Mouse (Mus musculus) midbrain, embryonic 10.5 days (tissue): ENCODE results near the gene Bclaf3. TPM values are rescaled to one million over a fixed set of nuclear protein-coding genes. Genes with fewer than 3 reads are reported as not detected.
A peak's percentile ranks its signal among the peaks of the same experiment; 100 is the strongest.
"Not testable (repeated sequence)": the region's sequence is repeated elsewhere in the genome, so short reads cannot be mapped to it uniquely, and the experiment has no call there.

Experiments
- DNase-seq: peaks from one replicate; pipeline ENCODE4 v3.0.0-alpha.2; 2017; ENCODE audit warnings: low spot score
- H3K27ac ChIP-seq: fragments of 300-500 bp; sonication (generic); replicated peaks from 2 replicates; pipeline ENCODE4 v1.5.1; 2016; ENCODE audit warnings: mild to moderate bottlenecking
- H3K27me3 ChIP-seq: fragments of 300-500 bp; sonication (generic); 2 replicates; pipeline ENCODE4 v1.6.1; 2016; ENCODE audit warnings: low read depth, mild to moderate bottlenecking; ENCODE audit not compliant: poor library complexity, severe bottlenecking
- H3K36me3 ChIP-seq: fragments of 300-500 bp; sonication (generic); 2 replicates; pipeline ENCODE4 v1.6.1; 2016; ENCODE audit warnings: mild to moderate bottlenecking, moderate library complexity
- H3K4me1 ChIP-seq: fragments of 300-500 bp; sonication (generic); 2 replicates; pipeline ENCODE4 v1.6.1; 2016
- H3K4me3 ChIP-seq: fragments of 300-500 bp; sonication (generic); 2 replicates; pipeline ENCODE4 v1.5.1; 2016; ENCODE audit warnings: mild to moderate bottlenecking, moderate library complexity
- H3K9me3 ChIP-seq: fragments of 300-500 bp; sonication (generic); replicated peaks from 2 replicates; pipeline ENCODE4 v1.6.1; 2016; ENCODE audit warnings: mild to moderate bottlenecking
- WGBS: fragments of 180-500 bp; shearing (Covaris S2); methylation state at CpG from one replicate; pipeline ENCODE4 v1.1.7; 2016; 5-methylcytosine and 5-hydroxymethylcytosine counted together
- polyA plus RNA-seq: library from polyadenylated mRNA; unstranded; fragments of >200 nt; fragmentation: Nextera tagmentation; extraction: Ambion mirVana; gene quantifications from 2 replicates; pipeline ENCODE4 v1.2.1, GENCODE M21; 2016

Bclaf3 gene
- polyA plus RNA-seq, 1 experiment from 2014 or later, result 23.2 TPM

GRCm38 (mm10) chrX:159532811-159533462 lies 6.4 kb downstream of the Bclaf3 start:
- Histone ChIP-seq H3K27ac (peak overlapping the region; percentile 91), H3K4me3 (peak overlapping the region; percentile 71), H3K4me1 (peaks cover 4% of the 10 kb centered on the region; the same call in 1 of the 2 replicates), H3K27me3 (peaks cover 40% of the 10 kb centered on the region), H3K9me3 (no peaks in the 10 kb centered on the region), H3K36me3 (no peaks in the 10 kb centered on the region)
- DNase-seq, result peak; percentile 31
- 20% methylated on average over 48 of the region's 56 CpGs for WGBS

GRCm38 (mm10) chrX:159541936-159542335 lies 15.4 kb downstream of the Bclaf3 start:
- Histone ChIP-seq H3K36me3 (peaks cover 11% of the 10 kb centered on the region), H3K27ac (no peak overlapping the region), H3K4me3 (no peak overlapping the region), H3K9me3 (0 out of 2 replicates have a peak, but pooled peaks cover 3% of the 10 kb centered on the region), H3K4me1 (no peaks in the 10 kb centered on the region), H3K27me3 (peaks cover 48% of the 10 kb centered on the region)
- DNase-seq, result no peak
- WGBS, result 89% methylated on average over 18 of the region's 18 CpGs

- H3K9me3 ChIP-seq, result no peaks in the 10 kb centered on the region
- no peak for DNase-seq
These were observed 20.6 kb downstream of the Bclaf3 start for GRCm38 (mm10) chrX:159547093-159547492.

GRCm38 (mm10) chrX:159584738-159585137 lies 58.2 kb downstream of the Bclaf3 start:
- peaks cover 11% of the 10 kb centered on the region for H3K27me3 ChIP-seq
- H3K4me3 ChIP-seq, H3K27ac ChIP-seq, H3K9me3 ChIP-seq, H3K4me1 ChIP-seq, DNase-seq: not testable (repeated sequence)
- 61% methylated on average over 7 of the region's 7 CpGs for WGBS
- peaks cover 34% of the 10 kb centered on the region for H3K36me3 ChIP-seq

More at GRCm38 (mm10) chrX:159547093-159547492, 20.6 kb downstream of the Bclaf3 start:
- Histone ChIP-seq H3K4me1 (no peaks in the 10 kb centered on the region), H3K4me3 (no peak overlapping the region), H3K27ac (no peak overlapping the region), H3K27me3 (peaks cover 65% of the 10 kb centered on the region), H3K36me3 (peaks cover 21% of the 10 kb centered on the region)
- 91% methylated on average over 5 of the region's 5 CpGs for whole genome bisulfite sequencing

- DNase-seq, result no peak
- Histone ChIP-seq H3K27me3 (peaks cover 44% of the 10 kb centered on the region), H3K27ac (no peak overlapping the region), H3K4me1 (no peaks in the 10 kb centered on the region), H3K36me3 (peaks cover 20% of the 10 kb centered on the region), H3K9me3 (no peaks in the 10 kb centered on the region), H3K4me3 (no peak overlapping the region)
- WGBS, result 62% methylated on average over 1 of the region's 1 CpGs
These were observed 65.1 kb downstream of the Bclaf3 start for GRCm38 (mm10) chrX:159591633-159592032.

- Histone ChIP-seq H3K27ac (no peak overlapping the region), H3K36me3 (peaks cover 4% of the 10 kb centered on the region; the same call in 1 of the 2 replicates), H3K4me1 (no peaks in the 10 kb centered on the region), H3K27me3 (peaks cover 57% of the 10 kb centered on the region), H3K4me3 (no peak overlapping the region), H3K9me3 (no peaks in the 10 kb centered on the region)
- DNase-seq, result no peak
- WGBS, result 66% methylated on average over 1 of the region's 1 CpGs
These were observed 71.0 kb downstream of the Bclaf3 start for GRCm38 (mm10) chrX:159597502-159597901.

GRCm38 (mm10) chrX:159604832-159605231 lies 78.3 kb downstream of the Bclaf3 start:
- H3K4me3 ChIP-seq, result no peak overlapping the region
- H3K4me1 ChIP-seq, result no peaks in the 10 kb centered on the region
- 72% methylated on average over 2 of the region's 2 CpGs for WGBS
- no peak overlapping the region for H3K27ac ChIP-seq
- no peaks in the 10 kb centered on the region for H3K9me3 ChIP-seq
- no peak for DNase-seq
- H3K27me3 ChIP-seq, result peaks cover 45% of the 10 kb centered on the region
- no peaks in the 10 kb centered on the region for H3K36me3 ChIP-seq

GRCm38 (mm10) chrX:159606936-159607335 lies 80.4 kb downstream of the Bclaf3 start:
- Histone ChIP-seq H3K4me1 (no peaks in the 10 kb centered on the region), H3K9me3 (no peaks in the 10 kb centered on the region), H3K4me3 (no peak overlapping the region), H3K36me3 (no peaks in the 10 kb centered on the region), H3K27me3 (peaks cover 53% of the 10 kb centered on the region), H3K27ac (no peak overlapping the region)
- DNase-seq, result no peak
- 50% methylated on average over 6 of the region's 6 CpGs for WGBS

GRCm38 (mm10) chrX:159626208-159626906 lies 99.9 kb downstream of the Bclaf3 start:
- peaks cover 93% of the 10 kb centered on the region for H3K27me3 ChIP-seq
- 31% methylated on average over 12 of the region's 12 CpGs for WGBS
- peaks cover 18% of the 10 kb centered on the region; the same call in 1 of the 2 replicates for H3K4me1 ChIP-seq
- no peak for DNase-seq
- no peaks in the 10 kb centered on the region for H3K36me3 ChIP-seq
- H3K27ac ChIP-seq, result peak overlapping the region; percentile 71; the same call in 1 of the 2 replicates
- H3K4me3 ChIP-seq, result peak overlapping the region; percentile 65
- H3K9me3 ChIP-seq, result no peaks in the 10 kb centered on the region

GRCm38 (mm10) chrX:159626907-159627587 lies 100.6 kb downstream of the Bclaf3 start, which contains the start of gene Sh3kbp1:
Gene Sh3kbp1 (plus strand): TSS chrX:159627272.
- peak; percentile 64 for DNase-seq
- Histone ChIP-seq H3K27ac (peak within 1 kb of the TSS; percentile 82), H3K9me3 (no peaks in the 10 kb centered on the region), H3K4me1 (peaks cover 18% of the 10 kb centered on the region; the same call in 1 of the 2 replicates), H3K27me3 (peaks cover 92% of the 10 kb centered on the region), H3K4me3 (peak within 1 kb of the TSS; percentile 65), H3K36me3 (no peaks in the 10 kb centered on the region)
- 14% methylated on average over 55 of the region's 60 CpGs for WGBS

- Histone ChIP-seq H3K9me3 (no peaks in the 10 kb centered on the region), H3K4me3 (peak overlapping the region; percentile 65), H3K36me3 (no peaks in the 10 kb centered on the region), H3K27ac (peak overlapping the region; percentile 82), H3K27me3 (peaks cover 90% of the 10 kb centered on the region), H3K4me1 (peaks cover 18% of the 10 kb centered on the region; the same call in 1 of the 2 replicates)
- DNase-seq, result peak; percentile 57
- WGBS, result 17% methylated on average over 56 of the region's 56 CpGs
These were observed 101.4 kb downstream of the Bclaf3 start for GRCm38 (mm10) chrX:159627588-159628566.

GRCm38 (mm10) chrX:159628629-159629028 lies 102.1 kb downstream of the Bclaf3 start:
- H3K36me3 ChIP-seq, result no peaks in the 10 kb centered on the region
- no peak overlapping the region for H3K27ac ChIP-seq
- WGBS, result 63% methylated on average over 4 of the region's 4 CpGs
- peaks cover 91% of the 10 kb centered on the region for H3K27me3 ChIP-seq
- peak overlapping the region; percentile 65 for H3K4me3 ChIP-seq
- DNase-seq, result no peak
- H3K4me1 ChIP-seq, result peaks cover 18% of the 10 kb centered on the region; the same call in 1 of the 2 replicates
- H3K9me3 ChIP-seq, result no peaks in the 10 kb centered on the region
